Mouse (Mus musculus) forebrain, embryonic 16.5 days (tissue): ENCODE measurements around the gene Ccr5. TPM values are rescaled to one million over a fixed set of nuclear protein-coding genes. Genes with fewer than 3 reads are reported as not detected.
"Not testable (repeated sequence)": the region's sequence is repeated elsewhere in the genome, so short reads cannot be mapped to it uniquely, and the experiment has no call there.

Experiments
- ATAC-seq: fragments of 200-750 bp; cut with Nextera tagmentation; 2 replicates; pipeline ENCODE4 v1.8.0; 2017; ENCODE audit warnings: mild to moderate bottlenecking, moderate library complexity
- H3K27ac ChIP-seq: fragments of 300-500 bp; sonication (generic); 2 replicates; pipeline ENCODE4 v1.5.1; 2014; ENCODE audit warnings: low read length, control low read depth
- H3K27me3 ChIP-seq: fragments of 300-500 bp; sonication (generic); replicated peaks from 2 replicates; pipeline ENCODE4 v1.6.1; 2014; ENCODE audit warnings: low read length; ENCODE audit not compliant: control insufficient read depth, insufficient read depth
- H3K36me3 ChIP-seq: fragments of 300-500 bp; sonication (generic); 2 replicates; pipeline ENCODE4 v1.6.1; 2014; ENCODE audit not compliant: control insufficient read depth, insufficient read depth
- H3K4me1 ChIP-seq: fragments of 300-500 bp; sonication (generic); replicated peaks from 2 replicates; pipeline ENCODE4 v1.6.1; 2014; ENCODE audit warnings: low read length; ENCODE audit not compliant: control insufficient read depth, insufficient read depth
- H3K4me2 ChIP-seq: fragments of 300-500 bp; sonication (generic); 2 replicates; pipeline ENCODE4 v1.6.1; 2014; ENCODE audit warnings: mild to moderate bottlenecking, low read length, control low read depth
- H3K4me3 ChIP-seq: fragments of 300-500 bp; sonication (generic); replicated peaks from 2 replicates; pipeline ENCODE4 v1.5.1; 2014; ENCODE audit warnings: mild to moderate bottlenecking, low read length, control low read depth
- H3K9ac ChIP-seq: fragments of 300-500 bp; sonication (generic); replicated peaks from 2 replicates; pipeline ENCODE4 v1.6.1; 2014; ENCODE audit warnings: low read depth, low read length, control low read depth
- H3K9me3 ChIP-seq: fragments of 300-500 bp; sonication (generic); 2 replicates; pipeline ENCODE4 v1.6.1; 2016; ENCODE audit warnings: low read length; ENCODE audit not compliant: control insufficient read depth
- WGBS: fragments of 180-500 bp; shearing (Covaris S2); extraction: QIAGEN DNeasy Blood & Tissue Kit; methylation state at CpG from one replicate; pipeline ENCODE4 v1.1.7; 2014; 5-methylcytosine and 5-hydroxymethylcytosine counted together
- polyA plus RNA-seq: library from polyadenylated mRNA; unstranded; fragments of >200 nt; fragmentation: Nextera tagmentation; extraction: Ambion mirVana; gene quantifications from 2 replicates; pipeline ENCODE4 v1.2.1, GENCODE M21; 2015

Ccr5 gene
- 0.92 and 1.2 TPM in 2 replicates for polyA plus RNA-seq

DNA sequence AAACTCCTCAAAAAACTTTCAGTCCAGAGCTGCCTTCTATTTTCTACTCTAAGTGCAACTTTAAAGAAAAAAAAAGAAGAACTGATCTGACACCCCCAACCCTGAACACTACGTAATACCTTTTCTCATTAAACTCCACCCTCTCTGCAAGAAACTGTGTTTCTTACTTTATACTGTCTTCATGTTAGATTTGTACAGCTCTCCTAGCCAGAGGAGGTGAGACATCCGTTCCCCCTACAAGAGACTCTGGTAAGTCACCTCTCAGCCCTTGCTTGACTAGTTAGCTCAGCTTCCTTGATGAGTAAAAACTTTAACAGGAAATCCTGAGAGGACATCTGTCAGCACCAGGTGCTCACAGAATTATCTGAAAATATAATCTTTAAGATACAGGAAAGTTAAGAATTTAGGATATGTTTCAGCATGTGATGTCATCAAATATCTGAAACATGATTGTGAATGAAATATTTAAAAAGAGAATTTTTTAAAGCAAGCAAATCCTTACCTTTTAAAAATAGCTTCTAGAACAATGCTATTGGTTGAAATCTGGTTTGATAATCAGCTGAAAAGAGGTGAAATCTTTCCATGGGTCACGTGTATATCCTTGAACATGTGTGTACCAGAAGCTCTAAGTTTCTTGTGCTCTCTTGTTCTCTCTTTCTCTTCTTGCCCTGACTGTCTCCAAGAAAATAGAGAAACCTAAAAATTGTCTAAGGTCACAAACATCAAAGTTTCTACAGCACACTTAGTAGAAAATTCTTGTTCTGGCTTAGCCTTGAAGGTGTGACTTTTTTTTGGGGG is at the start of gene Ccr5:
Ccr5 (plus strand) TSS at position 157 of the 798 bp plus-strand sequence.
- no peak within 1 kb of the TSS for H3K9ac ChIP-seq
- no peaks in the 10 kb centered on the region for H3K4me1 ChIP-seq
- no peaks in the 10 kb centered on the region for H3K27me3 ChIP-seq
- no peak for ATAC-seq
- H3K27ac ChIP-seq = no peak within 1 kb of the TSS
- 84% methylated on average over 3 of the region's 3 CpGs for WGBS
- no peaks in the 10 kb centered on the region for H3K36me3 ChIP-seq
- no peak within 1 kb of the TSS for H3K4me3 ChIP-seq
- no peaks in the 10 kb centered on the region for H3K9me3 ChIP-seq
- H3K4me2 ChIP-seq = no peak within 1 kb of the TSS

DNA sequence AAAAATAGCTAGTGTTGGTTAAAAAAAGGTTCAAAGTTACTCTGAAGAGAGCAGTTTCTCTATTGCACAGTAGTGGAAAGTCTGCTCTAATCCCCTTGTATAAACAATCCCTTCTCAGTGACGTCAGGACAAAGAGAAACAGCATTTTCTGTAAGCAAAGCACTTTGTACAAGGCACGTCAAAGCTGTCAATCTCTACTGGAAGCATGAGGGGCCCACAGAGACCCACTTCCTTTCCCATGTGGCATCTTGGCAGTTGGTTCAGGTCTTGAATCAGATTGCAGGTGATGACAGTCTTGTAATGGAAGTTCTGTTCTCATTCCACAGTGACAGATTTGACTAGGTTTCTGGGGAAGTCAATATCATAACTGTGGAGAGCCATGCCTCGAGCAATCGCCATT is 41.5 kb upstream of the Ccr5 start:
- ATAC-seq = no peak
- H3K9me3 ChIP-seq = no peaks in the 10 kb centered on the region
- H3K4me1 ChIP-seq = no peaks in the 10 kb centered on the region
- 54% methylated on average over 4 of the region's 4 CpGs for WGBS
- no peaks in the 10 kb centered on the region for H3K27me3 ChIP-seq
- H3K36me3 ChIP-seq = no peaks in the 10 kb centered on the region
- H3K27ac ChIP-seq = no peak overlapping the region
- no peak overlapping the region for H3K9ac ChIP-seq
- no peak overlapping the region for H3K4me2 ChIP-seq
- H3K4me3 ChIP-seq = no peak overlapping the region

DNA sequence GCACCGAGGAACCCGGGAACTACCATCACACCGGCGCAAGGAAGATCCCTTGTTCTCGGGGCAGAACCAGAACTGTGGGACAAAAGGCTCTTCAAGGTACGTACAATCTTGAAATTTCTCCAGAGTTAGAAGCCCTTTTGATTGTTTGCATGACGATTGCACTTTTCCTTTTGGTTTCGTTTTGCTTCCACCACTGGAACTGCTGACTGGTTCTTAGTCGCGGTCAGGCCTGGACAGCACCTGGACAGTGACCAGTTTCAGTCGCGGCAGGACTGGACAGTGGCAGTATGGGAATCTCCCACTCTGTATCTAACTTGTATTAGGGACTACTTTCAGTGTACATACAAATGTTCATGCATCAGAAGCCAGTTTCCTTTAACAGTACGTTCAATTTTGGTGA is 40.9 kb upstream of the Ccr5 start:
- H3K9me3 ChIP-seq, ATAC-seq, H3K9ac ChIP-seq, H3K36me3 ChIP-seq, H3K4me2 ChIP-seq, H3K4me3 ChIP-seq, H3K27me3 ChIP-seq, H3K27ac ChIP-seq, H3K4me1 ChIP-seq: not testable (repeated sequence)
- 95% methylated on average over 12 of the region's 13 CpGs for WGBS

DNA sequence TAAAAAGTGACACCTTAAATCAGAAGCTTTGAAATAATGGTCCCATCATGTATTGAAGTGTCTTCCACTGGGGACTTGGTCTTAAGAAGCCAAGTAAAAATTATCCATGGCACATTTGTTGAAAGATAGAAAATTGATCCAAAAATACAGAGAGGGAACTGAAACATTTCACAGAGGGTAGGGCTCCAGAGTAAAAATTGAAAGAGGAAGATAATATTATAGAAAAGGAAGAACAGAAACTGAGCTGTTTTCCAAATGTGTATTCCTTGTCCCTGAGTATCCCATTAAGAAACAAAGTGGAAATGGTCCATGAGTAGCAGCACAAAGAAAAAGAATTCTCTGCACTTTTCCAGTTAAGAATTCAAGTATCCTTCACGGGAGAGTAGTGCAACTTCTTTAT is 30.9 kb upstream of the Ccr5 start:
- H3K27ac ChIP-seq = no peak overlapping the region
- no peaks in the 10 kb centered on the region for H3K4me1 ChIP-seq
- H3K27me3 ChIP-seq = no peaks in the 10 kb centered on the region
- ATAC-seq = no peak
- no peaks in the 10 kb centered on the region for H3K9me3 ChIP-seq
- H3K9ac ChIP-seq = no peak overlapping the region
- no peak overlapping the region for H3K4me2 ChIP-seq
- 83% methylated on average over 1 of the region's 1 CpGs for WGBS
- no peaks in the 10 kb centered on the region for H3K36me3 ChIP-seq
- H3K4me3 ChIP-seq = no peak overlapping the region

DNA sequence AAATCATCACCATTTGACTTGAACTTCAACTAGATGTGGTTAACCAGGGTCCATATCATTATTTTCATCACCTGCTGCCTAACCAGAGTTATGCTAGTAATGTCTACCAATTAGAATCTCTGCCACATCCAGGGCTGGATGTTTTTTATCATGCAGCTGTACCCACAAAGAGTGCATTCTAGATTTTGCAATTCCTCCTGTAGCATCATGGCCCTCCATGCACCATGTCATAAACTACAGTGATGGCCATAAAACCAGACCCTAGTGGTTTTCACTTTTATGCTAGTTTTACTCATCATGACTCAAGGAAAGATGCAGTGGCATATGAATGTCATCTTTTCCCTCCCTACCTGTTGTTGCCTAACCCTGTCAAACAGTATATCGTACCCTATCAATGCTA is 22.2 kb upstream of the Ccr5 start:
- H3K27me3 ChIP-seq = no peaks in the 10 kb centered on the region
- ATAC-seq = no peak
- no peak overlapping the region for H3K4me2 ChIP-seq
- H3K27ac ChIP-seq = no peak overlapping the region
- H3K36me3 ChIP-seq = no peaks in the 10 kb centered on the region
- H3K4me3 ChIP-seq = no peak overlapping the region
- no peaks in the 10 kb centered on the region for H3K9me3 ChIP-seq
- WGBS = 97% methylated on average over 1 of the region's 1 CpGs
- H3K4me1 ChIP-seq = no peaks in the 10 kb centered on the region
- H3K9ac ChIP-seq = no peak overlapping the region

- Histone ChIP-seq H3K4me2 (no peak overlapping the region), H3K9ac (no peak overlapping the region), H3K36me3 (no peaks in the 10 kb centered on the region), H3K27ac (no peak overlapping the region), H3K4me3 (no peak overlapping the region), H3K9me3 (no peaks in the 10 kb centered on the region), H3K4me1 (no peaks in the 10 kb centered on the region), H3K27me3 (no peaks in the 10 kb centered on the region)
- ATAC-seq = no peak
- 93% methylated on average over 1 of the region's 1 CpGs for WGBS
Measured at GRCm38 (mm10) chr9:124100357-124100756, 21.0 kb upstream of the Ccr5 start.

DNA sequence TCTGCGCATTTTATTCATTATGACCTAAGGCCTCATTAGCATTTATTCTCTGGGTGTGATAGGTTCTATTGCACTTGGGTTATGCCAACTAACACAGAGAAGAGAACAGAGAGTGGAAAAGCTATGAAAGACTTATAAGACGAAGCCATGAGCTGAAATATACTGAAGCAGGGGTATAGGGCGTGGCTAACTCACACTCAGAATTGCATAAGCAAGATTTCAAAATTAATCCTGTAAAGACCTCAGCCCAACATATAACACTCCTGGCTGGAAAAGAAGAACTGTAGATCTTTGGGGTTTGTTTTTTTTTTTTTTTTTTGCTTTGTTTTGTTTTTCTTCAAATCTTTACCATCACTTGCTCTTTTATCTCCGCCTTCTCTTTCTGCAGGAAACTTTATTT is 19.6 kb upstream of the Ccr5 start, which contains the start of gene Ccr2:
Ccr2 (plus strand) TSS at position 228 of the 400 bp plus-strand sequence.
- Histone ChIP-seq H3K9me3 (no peaks in the 10 kb centered on the region), H3K36me3 (no peaks in the 10 kb centered on the region), H3K27ac (no peak within 1 kb of the TSS), H3K9ac (no peak within 1 kb of the TSS), H3K4me1 (no peaks in the 10 kb centered on the region), H3K4me3 (no peak within 1 kb of the TSS), H3K27me3 (no peaks in the 10 kb centered on the region), H3K4me2 (no peak within 1 kb of the TSS)
- 82% methylated on average over 4 of the region's 4 CpGs for WGBS
- ATAC-seq = no peak

DNA sequence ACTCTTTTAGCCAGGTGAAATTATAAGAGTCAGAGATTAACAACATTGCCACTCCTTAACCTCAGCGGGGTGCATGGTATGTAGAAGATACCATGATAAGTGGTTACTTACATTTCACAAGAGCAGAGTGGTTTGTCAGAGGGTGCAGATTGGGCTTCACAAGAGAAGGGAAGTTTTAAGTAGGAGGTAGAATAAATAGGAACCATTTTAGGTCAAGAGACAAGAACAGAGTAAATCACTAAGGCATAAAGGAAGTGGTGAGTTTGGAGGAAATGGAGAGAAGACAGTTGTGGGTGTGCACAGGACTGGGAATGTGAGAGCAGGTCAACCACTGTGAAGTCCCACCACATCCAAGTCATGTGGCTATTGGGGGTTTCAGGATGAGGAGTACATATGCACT is 18.1 kb upstream of the Ccr5 start:
- Histone ChIP-seq H3K27ac (no peak overlapping the region), H3K36me3 (no peaks in the 10 kb centered on the region), H3K27me3 (no peaks in the 10 kb centered on the region), H3K4me1 (no peaks in the 10 kb centered on the region), H3K4me3 (no peak overlapping the region), H3K9ac (no peak overlapping the region), H3K9me3 (no peaks in the 10 kb centered on the region), H3K4me2 (no peak overlapping the region)
- WGBS = 74% methylated on average over 1 of the region's 1 CpGs
- no peak for ATAC-seq

GRCm38 (mm10) chr9:124105196-124105595 is 16.1 kb upstream of the Ccr5 start:
- H3K27ac ChIP-seq = no peak overlapping the region

DNA sequence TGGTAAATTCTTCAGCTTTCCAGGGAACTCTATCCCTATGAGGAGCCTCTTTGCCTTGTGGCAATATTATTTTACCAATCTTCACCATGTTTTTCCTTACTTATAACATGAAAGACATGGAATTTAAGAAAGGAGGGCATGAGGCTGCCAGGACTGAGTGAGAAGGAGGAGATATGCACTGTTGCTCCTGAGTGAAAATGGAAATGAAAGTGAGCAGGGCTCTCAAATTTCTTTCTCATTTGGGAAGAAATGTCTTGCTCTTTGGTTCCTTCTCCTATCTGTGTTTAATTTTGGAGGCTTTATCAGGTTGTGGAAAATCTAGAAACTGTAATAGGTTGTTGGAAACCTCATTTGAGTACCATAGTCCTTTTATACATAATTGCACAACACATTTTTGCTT is 14.1 kb upstream of the Ccr5 start:
- H3K9me3 ChIP-seq = no peaks in the 10 kb centered on the region
- no peaks in the 10 kb centered on the region for H3K4me1 ChIP-seq
- no peaks in the 10 kb centered on the region for H3K36me3 ChIP-seq
- H3K27me3 ChIP-seq = no peaks in the 10 kb centered on the region
- H3K9ac ChIP-seq = no peak overlapping the region
- ATAC-seq = no peak
- H3K27ac ChIP-seq = no peak overlapping the region
- H3K4me3 ChIP-seq = no peak overlapping the region
- H3K4me2 ChIP-seq = no peak overlapping the region

More at GRCm38 (mm10) chr9:124105196-124105595, 16.1 kb upstream of the Ccr5 start:
- Histone ChIP-seq H3K4me1 (no peaks in the 10 kb centered on the region), H3K27me3 (no peaks in the 10 kb centered on the region), H3K9ac (no peak overlapping the region), H3K9me3 (no peaks in the 10 kb centered on the region), H3K4me3 (no peak overlapping the region), H3K4me2 (no peak overlapping the region), H3K36me3 (no peaks in the 10 kb centered on the region)
- no peak for ATAC-seq
